Mouse (Mus musculus) right cerebral cortex, postnatal 14 days (tissue): ENCODE results near the gene Nsd1.
"Not testable (repeated sequence)": the region's sequence is repeated elsewhere in the genome, so short reads cannot be mapped to it uniquely, and the experiment has no call there.

Source experiments
- DNase-seq: peaks from one replicate; pipeline ENCODE4 v3.0.0; 2022

The Nsd1 gene

GRCm38 (mm10) chr13:55191535-55191934 is 18.0 kb upstream of the Nsd1 start:
- no peak for DNase-seq

GRCm38 (mm10) chr13:55202758-55203157 is 6.8 kb upstream of the Nsd1 start:
- DNase-seq = not testable (repeated sequence)

- DNase-seq = no peak
Measured at GRCm38 (mm10) chr13:55203740-55204139, 5.8 kb upstream of the Nsd1 start.

GRCm38 (mm10) chr13:55204667-55205389 is 4.8 kb upstream of the Nsd1 start:
- DNase-seq = no peak

GRCm38 (mm10) chr13:55205448-55206205 is 4.0 kb upstream of the Nsd1 start:
- DNase-seq = no peak

GRCm38 (mm10) chr13:55208837-55209648 is 539 bp upstream of the Nsd1 start:
- DNase-seq = no peak

GRCm38 (mm10) chr13:55210193-55210970 is 800 bp downstream of the Nsd1 start:
- DNase-seq = peak; percentile 50

GRCm38 (mm10) chr13:55210971-55211220 is 1.3 kb downstream of the Nsd1 start:
- no peak for DNase-seq

- peak; percentile 83 for DNase-seq
Measured at GRCm38 (mm10) chr13:55211221-55212010, 1.8 kb downstream of the Nsd1 start.

GRCm38 (mm10) chr13:55212011-55212360 is 2.4 kb downstream of the Nsd1 start:
- peak; percentile 59 for DNase-seq

GRCm38 (mm10) chr13:55212361-55213137 is 3.0 kb downstream of the Nsd1 start:
- peak; percentile 56 for DNase-seq

GRCm38 (mm10) chr13:55213138-55213806 is 3.7 kb downstream of the Nsd1 start:
- no peak for DNase-seq

GRCm38 (mm10) chr13:55224364-55224763 is 14.8 kb downstream of the Nsd1 start:
- DNase-seq = no peak

- DNase-seq = no peak
Measured at GRCm38 (mm10) chr13:55230701-55231100, 21.1 kb downstream of the Nsd1 start.

- DNase-seq = no peak
Measured at GRCm38 (mm10) chr13:55243205-55243604, 33.6 kb downstream of the Nsd1 start.

- DNase-seq = no peak
Measured at GRCm38 (mm10) chr13:55247293-55248030, 37.9 kb downstream of the Nsd1 start.

- no peak for DNase-seq
Measured at GRCm38 (mm10) chr13:55249246-55249645, 39.7 kb downstream of the Nsd1 start.

GRCm38 (mm10) chr13:55252820-55253219 is 43.2 kb downstream of the Nsd1 start:
- DNase-seq = no peak

GRCm38 (mm10) chr13:55255052-55255652 is 45.6 kb downstream of the Nsd1 start:
- no peak for DNase-seq

GRCm38 (mm10) chr13:55258651-55259050 is 49.1 kb downstream of the Nsd1 start:
- no peak for DNase-seq
